Comparison of ENCODE assay signal across 25 mouse cellular contexts in genomic region chr11:87680786-87681185, GRCm38 (mm10). TPM values are rescaled to one million over a fixed set of nuclear protein-coding genes. Genes with fewer than 3 reads are reported as not detected.
DNase-seq lines count a peak whose midpoint lies in the region; ATAC-seq and TF ChIP-seq lines count a peak whose summit lies in the region.
"Had no signal": no experiment of that assay in that cellular context is flagged by ENCODE, and none has a peak within 500 bp of the region (broad histone marks: within the 10 kb centered on the region; RNA-seq: fewer than 3 reads in every experiment).

No protein-coding gene starts in this region.

- H3K36me3 ChIP-seq in intestine, embryonic 16.5 days (ENCODE audit: control insufficient read depth, insufficient read depth, low read length): no peaks in the 10 kb centered on the region
- 0 out of 2 replicates have a peak, but pooled peaks cover 3% of the 10 kb centered on the region for H3K36me3 ChIP-seq in small intestine, adult 2 months (ENCODE audit: control insufficient read depth, insufficient read depth, low read length)
- H3K36me3 ChIP-seq in stomach, postnatal 0 days (ENCODE audit: control insufficient read depth, insufficient read depth, low read length): no peaks in the 10 kb centered on the region
- no peaks in the 10 kb centered on the region for H3K36me3 ChIP-seq in hindbrain, embryonic 13.5 days
- H3K36me3 ChIP-seq: embryonic facial prominence, embryonic 15.5 days; forebrain, embryonic 12.5 days; forebrain, embryonic 15.5 days; hindbrain, embryonic 10.5 days had no signal

- DNase-seq in heart, adult 11 months: peak; percentile 64
- no peak for DNase-seq in heart, postnatal 10 days
- no peak for DNase-seq in stomach, postnatal 0 days (ENCODE audit: low spot score)
- no peak for DNase-seq in cerebellum, postnatal 36 days
- DNase-seq: adrenal gland, postnatal 10 days; B cell, adult 2 months; cerebellum, adult 11 months; cerebellum, adult 2 months; cerebellum, adult 9-11 months; cerebellum, postnatal 25 days; embryo, embryonic 11 days; gastrocnemius, postnatal 25 days; heart, postnatal 36 days had no signal

- H3K27ac ChIP-seq in intestine, embryonic 16.5 days (ENCODE audit: low read length): peak overlapping the region; percentile 39; the same call in 1 of the 2 replicates
- H3K27ac ChIP-seq in small intestine, adult 2 months (ENCODE audit: insufficient read depth, low read depth, low read length): peak overlapping the region; percentile 58
- peak overlapping the region; percentile 30; the same call in 1 of the 2 replicates for H3K27ac ChIP-seq in stomach, postnatal 0 days (replicated peaks)
- H3K27ac ChIP-seq in hindbrain, embryonic 13.5 days: no peak overlapping the region
- H3K27ac ChIP-seq: embryonic facial prominence, embryonic 15.5 days; forebrain, embryonic 12.5 days; forebrain, embryonic 15.5 days; hindbrain, embryonic 10.5 days; hindbrain, embryonic 14.5 days had no signal

- H3K4me3 ChIP-seq in intestine, embryonic 16.5 days (ENCODE audit: low read length): no peak overlapping the region
- H3K4me3 ChIP-seq in small intestine, adult 2 months (ENCODE audit: low read depth, low read length): no peak overlapping the region
- H3K4me3 ChIP-seq in stomach, postnatal 0 days (ENCODE audit: low read depth, low read length): no peak overlapping the region
- H3K4me3 ChIP-seq in hindbrain, embryonic 13.5 days: no peak overlapping the region
- H3K4me3 ChIP-seq: embryonic facial prominence, embryonic 15.5 days; forebrain, embryonic 12.5 days; forebrain, embryonic 15.5 days; hindbrain, embryonic 10.5 days had no signal

- no peak for ATAC-seq in intestine, embryonic 16.5 days
- no peak for ATAC-seq in stomach, postnatal 0 days (ENCODE audit: low FRiP score, low TSS enrichment)
- ATAC-seq in hindbrain, embryonic 13.5 days (ENCODE audit: low FRiP score): no peak
- ATAC-seq: forebrain, embryonic 15.5 days; Patski had no signal

- no peak for TF ChIP-seq EP300 in stomach, postnatal 0 days (optimal IDR thresholded peaks at IDR 0.05)

- no peak for TF ChIP-seq CTCF in small intestine, adult 2 months (IDR thresholded peaks at IDR 0.05; ENCODE audit: extremely low read depth, insufficient read length, insufficient replicate concordance, low read depth, low read length)
- TF ChIP-seq CTCF in stomach, postnatal 0 days (IDR thresholded peaks at IDR 0.05; ENCODE audit: low read depth): no peak

- no peak for TF ChIP-seq POLR2A in small intestine, adult 2 months (IDR thresholded peaks at IDR 0.05; ENCODE audit: low read depth, low read length)

- H3K27me3 ChIP-seq in intestine, embryonic 16.5 days (replicated peaks; ENCODE audit: control insufficient read depth, insufficient read depth, low read length): no peaks in the 10 kb centered on the region
- no peaks in the 10 kb centered on the region for H3K27me3 ChIP-seq in small intestine, adult 2 months (ENCODE audit: control insufficient read depth, insufficient read depth, low read length)
- no peaks in the 10 kb centered on the region for H3K27me3 ChIP-seq in stomach, postnatal 0 days (ENCODE audit: control insufficient read depth, insufficient read depth, low read length)
- 0 out of 2 replicates have a peak, but pooled peaks cover 2% of the 10 kb centered on the region for H3K27me3 ChIP-seq in hindbrain, embryonic 13.5 days
- H3K27me3 ChIP-seq: CH12.LX; embryonic facial prominence, embryonic 15.5 days; forebrain, embryonic 12.5 days; forebrain, embryonic 15.5 days; Patski had no signal

- H3K4me1 ChIP-seq in intestine, embryonic 16.5 days (ENCODE audit: control insufficient read depth, insufficient read depth, low read length): 0 out of 2 replicates have a peak, but pooled peaks cover 1% of the 10 kb centered on the region
- peaks cover 23% of the 10 kb centered on the region; the same call in 1 of the 2 replicates for H3K4me1 ChIP-seq in small intestine, adult 2 months (ENCODE audit: control insufficient read depth, insufficient read depth, insufficient read length, low read length)
- H3K4me1 ChIP-seq in stomach, postnatal 0 days (replicated peaks; ENCODE audit: control insufficient read depth, insufficient read depth): no peaks in the 10 kb centered on the region
- H3K4me1 ChIP-seq in hindbrain, embryonic 13.5 days (replicated peaks): no peaks in the 10 kb centered on the region
- H3K4me1 ChIP-seq: forebrain, embryonic 12.5 days; hindbrain, embryonic 10.5 days had no signal

- no peaks in the 10 kb centered on the region for H3K9me3 ChIP-seq in intestine, embryonic 16.5 days (ENCODE audit: control insufficient read depth, low read length)
- no peaks in the 10 kb centered on the region for H3K9me3 ChIP-seq in stomach, postnatal 0 days (ENCODE audit: control insufficient read depth, low read length)
- H3K9me3 ChIP-seq in hindbrain, embryonic 13.5 days: no peaks in the 10 kb centered on the region
- H3K9me3 ChIP-seq: embryonic facial prominence, embryonic 15.5 days; forebrain, embryonic 12.5 days; forebrain, embryonic 15.5 days; G1E; hindbrain, embryonic 10.5 days had no signal

- 59% methylated on average over 9 of the region's 9 CpGs for WGBS in intestine, embryonic 16.5 days
- WGBS in small intestine, adult 2 months: 31% methylated on average over 9 of the region's 9 CpGs
- WGBS in stomach, postnatal 0 days: 59% methylated on average over 9 of the region's 9 CpGs
- 89% methylated on average over 9 of the region's 9 CpGs for WGBS in hindbrain, embryonic 13.5 days

- intact Hi-C loops in heart, postnatal 10 days (cut with DNase I): no loop called here

- peak overlapping the region; percentile 2; the same call in 1 of the 2 replicates for H3K4me2 ChIP-seq in intestine, embryonic 16.5 days (ENCODE audit: low read depth, low read length)
- H3K4me2 ChIP-seq in stomach, postnatal 0 days (replicated peaks; ENCODE audit: low read depth): no peak overlapping the region
- no peak overlapping the region for H3K4me2 ChIP-seq in hindbrain, embryonic 13.5 days
- H3K4me2 ChIP-seq: embryonic facial prominence, embryonic 15.5 days; forebrain, embryonic 12.5 days; forebrain, embryonic 15.5 days; heart, embryonic 11.5 days; hindbrain, embryonic 14.5 days had no signal

- H3K9ac ChIP-seq in intestine, embryonic 16.5 days (ENCODE audit: low read depth, low read length): no peak overlapping the region
- H3K9ac ChIP-seq in stomach, postnatal 0 days (ENCODE audit: low read length): no peak overlapping the region
- H3K9ac ChIP-seq in hindbrain, embryonic 13.5 days: no peak overlapping the region
- H3K9ac ChIP-seq: embryonic facial prominence, embryonic 15.5 days; forebrain, embryonic 12.5 days; forebrain, embryonic 15.5 days; hindbrain, embryonic 14.5 days had no signal

RNA-seq across cellular contexts. Expression of gene Rnf43, which starts 18.3 kb away (rescaled TPM):
- under 1 TPM; 0.34 to 0.40 TPM for total RNA-seq in heart, postnatal 10 days (2021)
- 11.2 and 12.4 TPM in 2 replicates for polyA plus RNA-seq in intestine, embryonic 16.5 days (2015; fragmentation: Nextera tagmentation; extraction: Ambion mirVana)
- 16.3 and 19.6 TPM in 2 replicates for polyA plus RNA-seq in small intestine, adult 2 months (2012; rRNA removed)
- polyA plus RNA-seq in stomach, postnatal 0 days (2015; fragmentation: Nextera tagmentation; extraction: Ambion mirVana): 6.6 and 7.4 TPM in 2 replicates
- 0.71 and 0.75 TPM in 2 replicates for polyA plus RNA-seq in hindbrain, embryonic 13.5 days (2015; fragmentation: Nextera tagmentation; extraction: Ambion mirVana)

RNA-seq across cellular contexts. Expression of gene Supt4a, which starts 56.6 kb away (rescaled TPM):
- total RNA-seq in heart, postnatal 10 days (2021): 10 to 100 TPM; 50.5 to 56.9 TPM
- 108 and 111 TPM in 2 replicates for polyA plus RNA-seq in intestine, embryonic 16.5 days (2015; fragmentation: Nextera tagmentation; extraction: Ambion mirVana)
- 21.5 and 43.3 TPM in 2 replicates for polyA plus RNA-seq in small intestine, adult 2 months (2012; rRNA removed)
- 119 and 121 TPM in 2 replicates for polyA plus RNA-seq in stomach, postnatal 0 days (2015; fragmentation: Nextera tagmentation; extraction: Ambion mirVana)
- 143 and 150 TPM in 2 replicates for polyA plus RNA-seq in hindbrain, embryonic 13.5 days (2015; fragmentation: Nextera tagmentation; extraction: Ambion mirVana)
